11 mouse cellular contexts compared by ENCODE assay signal in the genomic region with DNA sequence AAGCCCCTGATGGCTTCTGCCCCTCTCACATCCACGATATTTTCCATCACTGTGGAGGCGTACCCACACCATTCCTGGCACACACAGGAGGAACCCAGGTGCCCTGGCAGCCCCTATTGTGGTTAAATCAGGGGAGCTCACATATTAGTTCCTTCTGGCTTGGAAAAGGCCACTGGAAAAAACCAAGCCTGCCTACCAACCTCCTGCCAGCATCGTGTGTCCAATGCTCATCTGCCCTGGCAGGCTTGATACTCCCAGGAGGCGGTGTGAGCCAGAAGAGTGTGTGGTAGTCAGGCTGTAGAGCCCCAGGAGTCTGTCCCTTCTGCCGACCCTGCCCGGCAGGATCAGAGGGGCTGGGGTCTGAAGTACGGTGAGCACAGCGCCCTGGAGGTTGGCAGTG.
"Had no signal": no experiment of that assay in that cellular context is flagged by ENCODE, and none has a peak within 500 bp of the region (broad histone marks: within the 10 kb centered on the region; RNA-seq: fewer than 3 reads in every experiment).

No protein-coding gene starts in this region.

- H3K4me1 ChIP-seq: liver, embryonic 13.5 days had no signal

- H3K4me3 ChIP-seq: kidney, embryonic 15.5 days; liver, embryonic 13.5 days had no signal

- ATAC-seq: midbrain, embryonic 16.5 days had no signal

- DNase-seq: kidney, adult 8-10 months; kidney, postnatal 10 days; kidney, postnatal 36 days; liver, embryonic 13.5 days; lung, adult 2 months; lung, postnatal 14 days; lung, postnatal 4 days; thymus, adult 18-20 months; thymus, postnatal 36 days had no signal

- H3K9ac ChIP-seq: kidney, embryonic 15.5 days; liver, embryonic 13.5 days had no signal

- H3K36me3 ChIP-seq: kidney, embryonic 15.5 days; liver, embryonic 13.5 days had no signal

- H3K27me3 ChIP-seq: kidney, embryonic 15.5 days; liver, embryonic 13.5 days had no signal

- H3K27ac ChIP-seq: kidney, embryonic 15.5 days; liver, embryonic 13.5 days had no signal

- H3K9me3 ChIP-seq: kidney, embryonic 15.5 days; liver, embryonic 13.5 days had no signal

- H3K4me2 ChIP-seq: kidney, embryonic 15.5 days; liver, embryonic 13.5 days had no signal
